Mouse (Mus musculus) kidney, adult 11 months (tissue): Measurements from ENCODE around the gene B4galt5.
"Not testable (repeated sequence)": the region's sequence is repeated elsewhere in the genome, so short reads cannot be mapped to it uniquely, and the experiment has no call there.

Source experiments
- DNase-seq: peaks from one replicate; pipeline ENCODE4 v3.0.0; 2022

The B4galt5 gene

GRCm38 (mm10) chr2:167348376-167349282 lies at the start of gene B4galt5:
Gene B4galt5, minus strand, starts transcription at chr2:167349183.
- DNase-seq, result no peak

- DNase-seq, result not testable (repeated sequence)
Observed at GRCm38 (mm10) chr2:167396420-167396819, 47.4 kb upstream of the B4galt5 start.

GRCm38 (mm10) chr2:167394426-167394825 lies 45.4 kb upstream of the B4galt5 start:
- DNase-seq, result no peak

- DNase-seq, result peak; percentile 44
Observed at GRCm38 (mm10) chr2:167386998-167387397, 38.0 kb upstream of the B4galt5 start.

GRCm38 (mm10) chr2:167386456-167386855 lies 37.5 kb upstream of the B4galt5 start:
- no peak for DNase-seq

GRCm38 (mm10) chr2:167383666-167384083 lies 34.7 kb upstream of the B4galt5 start:
- peak; percentile 90 for DNase-seq

GRCm38 (mm10) chr2:167382389-167382788 lies 33.4 kb upstream of the B4galt5 start:
- DNase-seq, result no peak

- no peak for DNase-seq
Observed at GRCm38 (mm10) chr2:167381596-167381995, 32.6 kb upstream of the B4galt5 start.

GRCm38 (mm10) chr2:167380615-167381285 lies 31.8 kb upstream of the B4galt5 start:
- peak; percentile 83 for DNase-seq

GRCm38 (mm10) chr2:167378972-167379371 lies 30.0 kb upstream of the B4galt5 start:
- no peak for DNase-seq

- DNase-seq, result no peak
Observed at GRCm38 (mm10) chr2:167377697-167378096, 28.7 kb upstream of the B4galt5 start.

- no peak for DNase-seq
Observed at GRCm38 (mm10) chr2:167376160-167376564, 27.2 kb upstream of the B4galt5 start.

GRCm38 (mm10) chr2:167375688-167376087 lies 26.7 kb upstream of the B4galt5 start:
- DNase-seq, result no peak

- no peak for DNase-seq
Observed at GRCm38 (mm10) chr2:167375135-167375534, 26.2 kb upstream of the B4galt5 start.

- DNase-seq, result no peak
Observed at GRCm38 (mm10) chr2:167374191-167374805, 25.3 kb upstream of the B4galt5 start.

GRCm38 (mm10) chr2:167373266-167373665 lies 24.3 kb upstream of the B4galt5 start:
- no peak for DNase-seq

GRCm38 (mm10) chr2:167371506-167371905 lies 22.5 kb upstream of the B4galt5 start:
- DNase-seq, result no peak

- DNase-seq, result no peak
Observed at GRCm38 (mm10) chr2:167368328-167368727, 19.3 kb upstream of the B4galt5 start.

- DNase-seq, result no peak
Observed at GRCm38 (mm10) chr2:167367777-167368281, 18.8 kb upstream of the B4galt5 start.

- no peak for DNase-seq
Observed at GRCm38 (mm10) chr2:167367325-167367724, 18.3 kb upstream of the B4galt5 start.

GRCm38 (mm10) chr2:167365063-167365462 lies 16.1 kb upstream of the B4galt5 start:
- DNase-seq, result no peak

GRCm38 (mm10) chr2:167363272-167364045 lies 14.5 kb upstream of the B4galt5 start:
- DNase-seq, result no peak
